Mouse (Mus musculus) testis, postnatal 10 days (tissue): ENCODE data around the gene Hoxc5.
A peak's percentile ranks its signal among the peaks of the same experiment; 100 is the strongest.

Experiments
- DNase-seq: peaks from one replicate; pipeline ENCODE4 v3.0.0; 2021; ENCODE audit warnings: low spot score

The Hoxc5 gene

DNA sequence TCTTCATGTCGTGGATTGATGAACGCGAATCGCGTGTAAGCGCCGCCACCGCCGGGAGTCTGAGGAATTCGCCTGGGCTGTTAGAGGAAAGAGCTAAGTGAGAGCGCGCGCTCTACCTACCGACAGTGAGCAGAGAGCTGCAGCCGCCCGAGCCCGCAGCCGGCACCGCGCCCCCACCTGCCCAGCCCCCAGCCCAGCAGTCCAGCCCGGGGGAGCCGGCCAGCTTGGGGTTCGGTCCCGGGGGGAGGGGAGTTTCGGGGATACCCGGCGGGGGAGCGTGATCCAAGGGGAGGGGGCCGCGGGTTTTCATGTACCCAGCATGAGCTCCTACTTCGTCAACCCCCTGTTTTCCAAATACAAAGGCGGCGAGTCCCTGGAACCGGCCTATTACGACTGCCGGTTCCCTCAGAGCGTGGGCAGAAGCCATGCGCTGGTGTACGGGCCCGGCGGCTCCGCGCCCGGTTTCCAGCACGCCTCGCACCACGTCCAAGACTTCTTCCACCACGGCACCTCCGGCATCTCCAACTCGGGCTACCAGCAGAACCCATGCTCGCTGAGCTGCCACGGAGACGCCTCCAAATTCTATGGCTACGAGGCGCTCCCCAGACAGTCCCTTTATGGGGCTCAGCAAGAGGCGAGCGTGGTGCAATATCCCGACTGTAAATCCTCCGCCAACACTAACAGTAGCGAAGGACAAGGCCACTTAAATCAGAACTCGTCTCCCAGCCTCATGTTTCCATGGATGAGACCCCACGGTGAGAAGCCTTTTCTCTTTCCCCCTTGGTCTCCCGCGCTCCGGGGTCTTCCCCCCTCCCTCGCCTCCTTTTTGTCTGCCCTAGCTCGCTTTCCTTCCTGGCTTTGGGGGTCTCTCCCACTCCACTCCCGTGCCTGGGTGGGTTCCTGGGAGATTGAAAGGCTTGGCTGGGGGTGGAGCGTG, 23.5 kb downstream of the Hoxc5 start, which contains the start of gene Hoxc8:
Gene Hoxc8, plus strand, starts transcription at position 147 of the 937 bp plus-strand sequence.
- peak; percentile 68 for DNase-seq

DNA sequence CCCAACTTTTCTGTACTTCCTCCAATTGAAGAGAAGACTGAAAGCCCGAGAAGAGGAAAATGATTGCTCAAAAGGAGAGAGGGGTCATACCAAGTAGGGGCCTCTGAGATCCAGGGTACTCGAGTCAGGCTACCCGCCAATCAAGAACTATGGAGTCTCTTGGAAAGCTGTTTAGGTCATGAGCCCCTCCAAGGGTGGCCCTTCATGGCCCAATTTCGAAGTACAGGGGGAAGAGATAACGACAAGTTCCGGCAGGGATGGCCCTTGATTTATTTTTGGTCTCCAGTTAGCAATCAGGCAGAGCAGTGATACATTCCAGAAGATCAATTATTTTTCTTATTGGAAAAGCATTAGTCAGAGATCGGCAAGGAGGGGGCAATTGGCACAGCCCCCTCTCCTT, 24.5 kb downstream of the Hoxc5 start:
- no peak for DNase-seq

GRCm38 (mm10) chr15:102992206-102992605, 25.0 kb downstream of the Hoxc5 start:
- no peak for DNase-seq

GRCm38 (mm10) chr15:102992863-102993262, 25.6 kb downstream of the Hoxc5 start:
- DNase-seq: no peak

GRCm38 (mm10) chr15:102996548-102996947, 29.3 kb downstream of the Hoxc5 start:
- DNase-seq: no peak

- DNase-seq: no peak
Measured at GRCm38 (mm10) chr15:102997431-102997830, 30.2 kb downstream of the Hoxc5 start.

- DNase-seq: no peak
Measured at GRCm38 (mm10) chr15:102997939-102998355, 30.7 kb downstream of the Hoxc5 start, which contains the start of gene Hoxc6. TSS of gene Hoxc6 (plus strand) at chr15:102998257.

- no peak for DNase-seq
Measured at GRCm38 (mm10) chr15:102998608-102999182, 31.5 kb downstream of the Hoxc5 start.

- DNase-seq: peak; percentile 88
Measured at GRCm38 (mm10) chr15:102999183-102999831, 32.1 kb downstream of the Hoxc5 start.

- DNase-seq: no peak
Measured at GRCm38 (mm10) chr15:102999955-103000354, 32.7 kb downstream of the Hoxc5 start.

GRCm38 (mm10) chr15:103000501-103000901, 33.3 kb downstream of the Hoxc5 start:
- no peak for DNase-seq

- DNase-seq: no peak
Measured at GRCm38 (mm10) chr15:103001370-103001769, 34.1 kb downstream of the Hoxc5 start.

GRCm38 (mm10) chr15:103002156-103002555, 34.9 kb downstream of the Hoxc5 start:
- peak; percentile 65 for DNase-seq

- no peak for DNase-seq
Measured at GRCm38 (mm10) chr15:103002821-103003448, 35.7 kb downstream of the Hoxc5 start.

- DNase-seq: no peak
Measured at GRCm38 (mm10) chr15:103005308-103005707, 38.1 kb downstream of the Hoxc5 start.

DNA sequence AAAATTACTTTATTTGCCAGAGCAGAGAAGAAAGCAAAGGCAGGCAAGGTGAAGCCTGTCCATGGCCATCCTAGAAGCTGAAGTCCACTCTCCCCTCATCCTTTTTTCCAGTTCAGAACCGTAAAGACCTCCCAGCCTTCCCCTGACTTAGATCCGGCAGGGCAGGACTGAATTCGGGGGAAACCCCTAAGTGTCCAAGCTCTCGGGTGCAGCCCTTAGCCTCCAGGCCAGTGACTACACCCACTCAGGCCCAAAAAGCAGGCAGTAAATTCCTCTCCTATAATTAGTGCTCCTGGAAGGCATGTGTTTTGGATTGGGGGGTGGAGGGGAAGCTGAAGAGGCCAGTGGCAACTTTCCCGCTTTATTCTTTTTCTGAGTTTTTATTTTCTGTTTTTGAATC, 38.6 kb downstream of the Hoxc5 start:
- DNase-seq: no peak

DNA sequence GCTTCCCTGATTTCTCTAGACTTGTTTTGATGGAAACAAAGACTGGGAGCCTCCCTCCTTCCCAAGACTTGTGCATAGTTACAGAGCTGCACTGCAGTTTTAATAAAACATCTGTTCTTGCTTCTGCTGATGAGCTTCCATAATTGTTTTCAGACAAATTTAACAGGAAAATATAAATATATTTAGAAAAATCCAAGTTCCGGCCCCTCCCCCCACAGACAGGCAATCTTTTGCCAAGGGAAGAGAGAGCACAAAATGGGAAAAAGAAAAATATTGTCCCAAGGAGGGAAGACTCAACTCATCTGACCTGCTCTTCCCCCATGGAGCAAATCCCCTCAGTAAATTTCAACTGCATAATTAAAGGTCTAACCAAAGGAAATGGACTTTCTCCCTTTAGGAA, 39.1 kb downstream of the Hoxc5 start:
- DNase-seq: no peak

DNA sequence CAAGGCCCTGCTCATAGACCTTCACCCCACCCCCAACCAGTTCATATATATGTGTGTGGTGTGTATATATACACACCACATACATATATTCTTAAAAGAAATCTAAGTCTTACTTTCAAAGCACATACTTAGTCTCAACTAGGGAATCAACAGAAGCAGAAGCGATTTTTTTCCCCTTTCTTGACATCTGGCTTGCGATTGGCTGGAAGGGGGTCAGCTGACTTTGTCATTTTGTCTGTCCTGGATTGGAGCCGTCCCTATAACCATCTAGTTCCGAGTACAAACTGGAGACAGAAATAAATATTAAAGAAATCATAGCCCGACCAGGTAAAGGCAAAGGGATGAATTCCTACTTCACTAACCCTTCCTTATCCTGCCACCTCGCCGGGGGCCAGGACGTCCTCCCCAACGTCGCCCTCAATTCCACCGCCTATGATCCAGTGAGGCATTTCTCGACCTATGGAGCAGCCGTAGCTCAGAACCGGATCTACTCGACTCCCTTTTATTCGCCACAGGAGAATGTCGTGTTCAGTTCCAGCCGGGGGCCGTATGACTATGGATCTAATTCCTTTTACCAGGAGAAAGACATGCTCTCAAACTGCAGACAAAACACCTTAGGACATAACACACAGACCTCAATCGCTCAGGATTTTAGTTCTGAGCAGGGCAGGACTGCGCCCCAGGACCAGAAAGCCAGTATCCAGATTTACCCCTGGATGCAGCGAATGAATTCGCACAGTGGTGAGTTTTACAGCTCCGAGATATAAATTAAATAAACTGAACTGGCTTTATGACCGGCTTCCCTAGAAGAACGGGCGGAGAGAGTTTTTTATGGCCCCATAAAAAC, 42.2 kb downstream of the Hoxc5 start:
- no peak for DNase-seq

- DNase-seq: no peak
Measured at GRCm38 (mm10) chr15:103010112-103010846, 43.0 kb downstream of the Hoxc5 start.

GRCm38 (mm10) chr15:103010847-103011555, 43.8 kb downstream of the Hoxc5 start:
- DNase-seq: no peak
